Mouse (Mus musculus): ENCODE measurements at regions not wholly inside any gene's neighbourhood (a gene's known extent, or its start where the extent isn't known, plus 50 kb on each side); places are given as distances from the start of the nearest gene placed in this dataset.

- DNase-seq (ENCODE audit: low read depth), result no peak
Measured at GRCm38 (mm10) chr2:128217784-128218467, 92.1 kb downstream of the Bcl2l11 start.

- DNase-seq (ENCODE audit: low read depth), result no peak
Measured at GRCm38 (mm10) chr2:128218961-128219360, 93.1 kb downstream of the Bcl2l11 start.

DNA sequence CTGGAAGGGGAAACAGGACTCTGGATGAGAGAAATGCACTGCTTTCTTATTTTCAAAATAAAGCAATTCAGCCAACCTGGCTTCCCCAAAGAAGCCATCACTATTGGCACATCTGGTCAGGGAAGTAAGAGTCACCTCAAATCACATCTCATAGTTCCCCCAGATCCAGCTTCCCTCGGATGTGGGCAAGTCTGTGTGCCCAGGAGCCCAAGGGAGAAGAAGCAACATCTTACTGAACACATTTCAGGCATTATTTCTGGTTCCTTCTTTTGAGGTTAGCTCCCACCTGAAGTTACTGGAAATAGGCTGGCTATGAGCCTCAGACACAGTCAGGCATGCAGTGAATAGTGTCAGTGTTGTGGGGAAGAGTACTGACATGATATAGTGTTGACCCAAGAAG lies 95.2 kb downstream of the Bcl2l11 start:
- no peak for DNase-seq (ENCODE audit: low read depth)

DNA sequence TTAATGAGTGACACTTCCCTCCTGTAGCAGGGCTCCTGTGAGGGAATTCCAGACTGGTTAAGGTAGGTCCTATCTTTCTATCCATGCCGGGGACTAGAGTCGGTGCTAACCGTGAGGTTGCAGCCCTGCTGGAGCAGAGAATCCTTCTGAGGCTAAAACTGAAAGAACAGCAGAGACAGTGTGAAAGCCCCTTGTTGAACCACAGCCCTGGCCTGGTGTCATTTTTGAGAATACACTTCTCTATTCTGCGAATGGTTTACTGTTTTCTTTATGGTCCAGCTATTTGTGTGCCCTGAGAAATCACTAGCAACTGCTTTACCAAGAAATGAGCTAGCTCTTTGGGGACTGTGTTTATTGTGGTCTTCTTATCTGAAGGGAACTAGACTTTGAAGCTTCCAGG lies 95.8 kb downstream of the Bcl2l11 start:
- DNase-seq (ENCODE audit: low read depth), result no peak

DNA sequence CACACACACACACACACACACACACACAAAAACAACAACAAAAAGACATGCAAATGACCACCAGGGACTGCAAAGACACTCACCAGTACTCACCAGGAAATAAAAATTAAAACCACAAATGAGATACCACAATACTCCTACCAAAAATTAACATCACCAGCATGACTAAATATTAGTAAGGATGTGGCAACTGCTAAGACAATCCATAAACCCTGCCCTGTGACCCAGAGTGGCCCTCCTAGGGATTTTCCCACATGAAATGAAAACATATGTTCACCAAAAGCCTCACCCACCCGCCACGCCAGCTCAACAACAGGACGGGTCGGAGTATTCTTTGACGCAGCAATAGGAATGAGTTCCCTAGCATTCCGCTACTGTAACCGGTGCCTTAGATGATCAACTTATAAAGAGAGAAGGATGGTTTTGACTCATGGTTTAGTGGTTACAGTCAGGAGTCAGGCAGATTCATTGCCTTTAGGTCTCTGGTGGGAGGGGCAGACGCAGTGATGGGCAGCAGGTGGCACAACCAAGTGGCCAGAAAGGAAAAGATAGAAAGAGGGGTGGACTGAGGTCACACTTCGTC lies 100.7 kb downstream of the Bcl2l11 start:
- no peak for DNase-seq (ENCODE audit: low read depth)

GRCm38 (mm10) chr2:128229730-128230129 lies 103.9 kb downstream of the Bcl2l11 start:
- peak; percentile 45 for DNase-seq (ENCODE audit: low read depth)

DNA sequence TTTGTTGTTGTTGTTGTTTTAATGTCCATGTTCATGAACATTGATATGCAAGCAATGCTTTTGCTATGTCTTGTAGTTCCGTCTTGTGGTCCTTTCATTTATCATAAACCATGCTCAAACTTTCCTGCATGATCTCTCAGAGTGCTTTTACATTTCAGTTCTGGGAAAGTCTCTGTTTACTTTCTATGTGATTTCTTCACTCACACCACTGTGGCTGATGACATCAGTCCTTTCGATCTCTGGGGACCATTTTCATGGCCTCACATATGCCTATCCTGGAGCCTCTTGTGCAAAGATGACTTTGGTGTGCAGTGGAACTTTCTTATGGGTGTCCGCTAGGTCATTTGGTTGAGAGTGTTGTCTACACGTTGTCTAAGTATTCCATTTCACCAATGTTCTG lies 105.1 kb downstream of the Bcl2l11 start:
- DNase-seq (ENCODE audit: low read depth), result no peak

GRCm38 (mm10) chr2:128231338-128231737 lies 105.5 kb downstream of the Bcl2l11 start:
- DNase-seq (ENCODE audit: low read depth), result no peak

- DNase-seq (ENCODE audit: low read depth), result no peak
Measured at GRCm38 (mm10) chr2:128232027-128232426, 106.2 kb downstream of the Bcl2l11 start.

DNA sequence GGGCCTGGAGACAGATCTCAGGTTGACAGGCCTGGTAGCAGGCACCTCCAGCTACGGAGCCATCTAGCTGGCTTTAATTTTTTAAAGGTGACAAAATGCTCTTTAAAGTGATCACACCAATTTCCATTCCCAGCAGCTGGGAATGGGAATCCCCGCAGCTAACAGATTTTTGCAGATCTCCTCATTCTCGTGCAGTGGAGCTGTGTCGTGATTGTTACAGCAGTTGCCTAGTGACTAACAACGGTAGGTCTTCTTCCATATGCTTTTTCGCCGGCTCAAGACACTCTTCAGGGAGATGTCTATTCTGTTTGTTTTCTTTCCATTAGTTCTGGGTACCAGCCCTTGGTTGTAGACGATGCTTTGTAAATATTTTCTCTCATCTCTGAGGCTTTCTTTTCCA lies 109.3 kb downstream of the Bcl2l11 start:
- DNase-seq (ENCODE audit: low read depth), result no peak

- no peak for DNase-seq (ENCODE audit: low read depth)
Measured at GRCm38 (mm10) chr2:128239451-128239850, 113.6 kb downstream of the Bcl2l11 start.

DNA sequence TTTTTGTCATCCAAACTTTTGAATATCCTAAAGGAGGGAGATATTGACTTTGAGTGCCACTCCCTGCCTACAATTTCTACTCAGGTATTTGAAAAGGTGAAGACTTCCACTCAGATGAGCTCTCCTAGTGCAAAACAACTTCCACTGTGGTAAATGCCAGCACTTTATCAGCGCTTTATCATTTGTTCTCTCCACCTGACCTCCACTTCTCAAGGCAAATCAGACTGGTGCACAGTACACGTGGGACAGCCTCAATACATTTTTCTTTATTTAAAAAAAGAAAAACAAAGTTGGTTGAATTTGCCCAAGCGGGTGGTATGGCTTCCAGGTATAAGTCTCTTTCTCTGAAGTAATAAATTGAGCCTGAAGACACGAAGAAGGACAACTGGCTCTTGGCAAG lies 114.2 kb downstream of the Bcl2l11 start:
- DNase-seq (ENCODE audit: low read depth), result no peak

DNA sequence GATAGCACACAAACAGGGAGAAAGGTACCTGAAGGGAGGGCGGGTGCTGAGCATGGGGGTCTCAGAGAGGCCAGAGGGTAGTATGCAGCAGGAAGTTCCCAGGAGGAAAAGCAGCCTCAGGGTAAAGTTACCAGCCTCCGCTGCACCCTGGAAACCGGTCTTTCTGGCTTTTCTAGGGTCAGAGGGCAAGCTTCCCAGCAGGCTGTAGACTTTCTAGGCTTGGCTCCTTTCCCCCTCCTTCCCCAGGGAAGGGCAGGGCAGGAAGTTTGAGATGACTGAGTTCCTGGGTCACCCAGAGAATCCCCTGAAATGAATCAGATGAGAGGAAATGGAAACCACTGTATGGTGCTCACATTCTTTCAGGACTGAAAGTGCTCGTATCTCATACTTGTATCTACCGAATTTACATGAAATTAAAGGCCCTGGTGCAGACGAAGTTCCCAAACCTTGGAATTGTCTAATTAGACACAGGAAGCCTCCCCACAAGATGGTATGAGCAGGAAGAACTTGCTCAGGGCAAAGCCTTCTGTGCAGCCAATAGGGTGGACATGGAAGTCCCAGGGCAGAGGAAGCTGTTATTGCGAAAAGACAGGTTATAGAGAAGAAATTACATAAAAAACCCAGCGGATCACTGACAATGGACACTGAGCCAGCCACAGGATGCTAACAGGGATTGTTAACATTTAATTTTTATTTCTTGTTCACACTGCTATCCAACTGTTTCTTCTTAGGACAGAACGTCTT lies 114.9 kb downstream of the Bcl2l11 start:
- DNase-seq (ENCODE audit: low read depth), result no peak

GRCm38 (mm10) chr2:128241280-128241665 lies 115.4 kb downstream of the Bcl2l11 start:
- no peak for DNase-seq (ENCODE audit: low read depth)

GRCm38 (mm10) chr2:128245544-128245943 lies 119.7 kb downstream of the Bcl2l11 start:
- DNase-seq (ENCODE audit: low read depth), result no peak

DNA sequence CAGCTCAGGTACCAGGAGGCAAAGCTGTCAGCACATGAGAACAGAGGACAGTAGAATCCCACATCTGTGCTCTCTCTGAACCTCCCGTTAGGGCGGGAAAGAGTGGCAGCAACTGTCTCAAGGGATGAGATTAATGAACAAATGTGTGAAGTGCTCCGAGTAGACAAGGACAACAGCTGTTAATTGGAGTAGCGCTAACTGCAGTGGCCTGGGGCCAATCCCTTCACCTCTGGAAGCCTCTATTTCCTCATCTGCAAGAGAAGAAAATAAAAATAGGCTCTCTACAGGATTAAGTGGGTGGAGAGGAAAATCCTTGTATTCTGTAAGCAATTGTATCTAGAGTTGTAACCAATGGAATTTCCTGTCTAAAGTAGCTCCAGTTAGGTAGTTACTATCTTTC lies 122.1 kb downstream of the Bcl2l11 start:
- DNase-seq (ENCODE audit: low read depth), result no peak

DNA sequence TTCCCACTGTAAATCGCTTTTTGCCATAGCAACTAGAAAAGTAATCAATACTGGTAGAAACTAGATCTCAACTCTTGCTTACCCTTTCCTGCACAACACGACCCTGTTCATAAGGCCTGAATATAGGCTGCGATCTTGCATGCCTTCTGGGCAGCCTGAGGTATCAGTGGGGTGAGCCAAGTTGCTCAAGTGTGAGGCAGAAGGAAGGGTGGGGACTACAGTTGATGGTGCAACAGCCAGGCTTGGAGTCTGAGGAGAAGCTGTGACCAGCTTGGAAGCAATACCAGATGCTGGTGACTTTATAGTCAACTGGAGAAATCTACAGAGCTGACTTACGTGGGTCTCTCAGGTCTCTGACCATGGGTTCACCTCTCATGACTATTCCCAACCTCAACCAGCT lies 123.3 kb downstream of the Bcl2l11 start:
- no peak for DNase-seq (ENCODE audit: low read depth)

GRCm38 (mm10) chr2:128249607-128250006 lies 123.8 kb downstream of the Bcl2l11 start:
- DNase-seq (ENCODE audit: low read depth), result no peak

- peak; percentile 53 for DNase-seq (ENCODE audit: low read depth)
Measured at GRCm38 (mm10) chr2:128250841-128251240, 125.0 kb downstream of the Bcl2l11 start.

- DNase-seq (ENCODE audit: low read depth), result no peak
Measured at GRCm38 (mm10) chr2:128256651-128257050, 130.8 kb downstream of the Bcl2l11 start.

- no peak for DNase-seq (ENCODE audit: low read depth)
Measured at GRCm38 (mm10) chr2:128257262-128257661, 131.4 kb downstream of the Bcl2l11 start.

DNA sequence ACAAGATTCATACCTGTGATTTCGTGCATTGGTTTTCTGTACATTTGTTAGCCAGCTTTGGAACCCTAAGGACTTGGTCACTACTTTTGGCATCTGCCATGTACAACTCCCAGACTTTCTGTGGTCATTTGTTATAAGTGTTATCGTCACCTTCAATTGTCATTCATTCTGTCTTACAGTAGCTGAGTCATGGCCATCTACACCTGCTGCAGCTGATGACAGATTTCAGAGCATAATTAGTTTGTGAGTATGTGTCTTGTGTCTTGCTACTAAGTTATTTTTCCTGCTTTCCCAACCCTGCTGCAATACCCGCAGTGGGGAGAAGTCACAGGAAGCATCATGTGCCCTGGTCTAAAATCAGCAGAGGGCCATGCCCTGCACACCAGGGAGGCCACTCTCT lies 138.0 kb downstream of the Bcl2l11 start:
- no peak for DNase-seq (ENCODE audit: low read depth)
